Mouse (Mus musculus) monocyte, adult 2 months (primary cell): ENCODE data around the gene Ciapin1.

Experiments
- DNase-seq, 2 experiments: peaks; one replicate each; pipeline ENCODE4 v3.0.0; 2022; ENCODE audit warnings: low spot score in 2 of 2, low read depth in 1 of 2

Ciapin1 gene

GRCm38 (mm10) chr8:94837662-94838574, at the start of gene Ciapin1, which contains the start of gene Coq9:
TSS of gene Ciapin1 (minus strand) at chr8:94838358.
TSS of gene Coq9 (plus strand) at chr8:94838321.
- peak; percentile 81 to 90 for DNase-seq

DNA sequence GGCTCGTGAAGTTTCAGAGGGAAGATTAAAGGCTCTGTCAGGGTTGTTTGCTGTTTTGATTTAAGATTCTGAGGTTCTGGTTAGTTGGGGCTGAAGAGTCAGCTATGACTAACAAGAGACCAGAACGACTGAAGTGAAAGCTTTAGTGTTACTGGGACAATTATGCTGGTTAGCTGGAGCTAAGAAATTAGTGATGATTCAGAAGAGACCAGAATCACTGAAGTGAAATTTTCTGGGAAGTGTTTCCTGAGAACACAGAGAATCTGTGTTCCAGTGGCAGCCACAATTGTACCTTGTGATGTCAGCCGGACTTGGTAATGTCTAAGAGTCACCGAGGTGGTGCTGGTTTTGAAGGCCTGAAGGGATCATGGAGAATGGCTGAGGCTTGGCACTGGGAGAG, 42.6 kb upstream of the Ciapin1 start:
- no peak for DNase-seq

- DNase-seq = no peak
Observed at GRCm38 (mm10) chr8:94876820-94877219, 38.7 kb upstream of the Ciapin1 start.

DNA sequence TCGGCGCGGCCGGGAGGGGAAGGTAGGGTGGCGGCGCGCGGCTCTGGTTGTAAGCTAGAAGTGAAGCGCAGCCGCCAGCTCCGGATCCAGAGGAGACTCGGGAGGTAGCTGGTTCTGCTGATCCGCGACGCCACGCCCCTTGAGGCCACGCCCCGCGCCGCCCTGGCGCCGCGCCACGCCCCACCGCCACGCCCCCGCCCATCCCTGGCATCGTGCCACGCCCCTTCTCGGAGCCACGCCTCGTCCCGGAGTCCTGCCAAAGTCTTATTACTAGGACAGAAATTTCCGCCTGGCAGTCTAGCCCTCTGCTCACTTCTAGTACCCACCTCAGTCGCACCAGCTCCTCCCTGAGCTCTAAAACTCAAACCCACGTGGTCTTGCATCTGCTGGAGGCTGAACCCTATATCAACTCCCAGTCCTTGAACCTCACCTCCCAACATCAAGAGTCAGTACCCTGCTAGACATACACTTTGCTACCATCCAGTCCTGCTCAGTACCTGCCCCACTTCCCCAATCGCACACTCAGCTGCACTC, 38.1 kb upstream of the Ciapin1 start, which contains the start of gene Dok4:
TSS of gene Dok4 (minus strand) at position 134 of the 534 bp plus-strand sequence.
- DNase-seq = peak; percentile 22 to 37

GRCm38 (mm10) chr8:94875871-94876150, 37.7 kb upstream of the Ciapin1 start:
- DNase-seq = no peak

DNA sequence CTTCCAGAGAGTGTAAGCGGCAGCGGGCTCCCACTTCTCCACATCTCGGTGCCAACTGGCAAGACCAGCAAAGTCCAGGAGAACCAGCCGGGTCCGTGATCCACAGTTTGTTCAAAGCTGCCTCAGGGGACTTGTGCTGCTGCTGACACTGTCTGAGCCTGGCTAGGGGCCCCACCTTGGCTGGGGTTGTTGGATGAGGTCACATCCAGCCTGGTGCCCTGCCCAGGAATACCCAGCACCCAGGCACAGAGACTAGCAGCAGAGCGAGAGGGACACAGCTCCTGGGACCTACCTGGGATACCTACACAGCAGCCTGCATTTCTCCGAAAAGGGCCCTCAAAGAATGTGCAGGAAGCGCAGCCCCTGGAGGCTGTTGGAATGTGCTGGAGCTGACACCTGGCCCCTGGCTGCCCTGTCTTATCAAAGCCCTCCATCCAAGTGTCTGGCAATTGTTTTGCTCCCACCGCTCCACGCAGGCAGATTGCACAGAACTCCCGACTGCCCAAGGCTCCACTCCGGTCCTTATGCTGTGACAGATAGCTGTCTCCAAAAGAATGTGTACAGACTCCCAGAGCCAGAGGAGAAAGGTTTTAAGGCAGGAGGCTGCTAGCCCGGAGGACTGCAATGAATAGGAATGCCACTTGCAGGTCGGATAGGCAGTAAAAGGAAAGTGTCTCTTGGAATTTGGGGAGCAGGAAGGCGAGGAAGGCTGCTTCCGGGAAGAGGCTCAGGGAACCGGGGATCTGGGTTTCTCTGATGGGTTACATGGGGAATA, 37.1 kb upstream of the Ciapin1 start:
- no peak for DNase-seq

DNA sequence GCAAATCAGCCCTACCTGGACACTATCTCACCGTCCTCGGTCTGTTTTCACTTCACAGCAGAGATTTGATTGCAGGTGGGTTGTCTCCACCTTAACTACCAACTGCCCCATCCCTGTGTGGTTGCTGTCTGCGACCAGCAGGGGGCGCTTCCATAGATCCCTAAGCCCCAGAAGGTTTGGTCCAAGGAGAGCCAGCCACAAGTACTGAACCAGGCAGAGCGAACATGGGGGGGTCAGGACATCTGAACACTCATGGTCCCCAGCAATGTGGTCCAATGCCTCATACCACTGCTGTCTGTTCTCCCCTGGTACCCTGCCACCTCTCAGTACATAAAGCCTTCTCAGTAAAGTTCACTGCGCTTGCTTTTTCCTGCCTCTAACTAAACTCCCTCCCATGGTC, 36.2 kb upstream of the Ciapin1 start:
- DNase-seq = peak in 1 of 2 experiments; percentile 40

DNA sequence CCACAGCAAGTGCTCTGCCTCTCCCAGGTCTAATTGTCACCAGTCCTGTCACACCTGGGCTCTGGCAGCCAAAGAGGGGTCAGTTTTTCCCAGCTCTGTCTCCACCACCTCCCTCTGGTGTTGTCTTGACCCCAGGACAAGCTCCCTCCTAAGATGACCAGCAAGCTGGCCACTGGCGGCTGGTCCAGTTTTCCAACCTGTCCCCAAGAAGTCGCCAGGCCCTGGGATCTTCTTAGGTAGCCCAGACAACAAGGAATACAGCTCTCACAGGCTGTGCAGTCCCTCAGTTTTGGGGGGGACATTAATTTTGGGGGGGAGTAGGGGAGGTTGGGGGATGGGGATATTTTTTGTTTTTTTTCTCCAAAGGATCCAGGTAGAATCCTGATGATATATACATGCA, 34.4 kb upstream of the Ciapin1 start:
- DNase-seq = no peak

GRCm38 (mm10) chr8:94872156-94872555, 34.0 kb upstream of the Ciapin1 start:
- no peak for DNase-seq

DNA sequence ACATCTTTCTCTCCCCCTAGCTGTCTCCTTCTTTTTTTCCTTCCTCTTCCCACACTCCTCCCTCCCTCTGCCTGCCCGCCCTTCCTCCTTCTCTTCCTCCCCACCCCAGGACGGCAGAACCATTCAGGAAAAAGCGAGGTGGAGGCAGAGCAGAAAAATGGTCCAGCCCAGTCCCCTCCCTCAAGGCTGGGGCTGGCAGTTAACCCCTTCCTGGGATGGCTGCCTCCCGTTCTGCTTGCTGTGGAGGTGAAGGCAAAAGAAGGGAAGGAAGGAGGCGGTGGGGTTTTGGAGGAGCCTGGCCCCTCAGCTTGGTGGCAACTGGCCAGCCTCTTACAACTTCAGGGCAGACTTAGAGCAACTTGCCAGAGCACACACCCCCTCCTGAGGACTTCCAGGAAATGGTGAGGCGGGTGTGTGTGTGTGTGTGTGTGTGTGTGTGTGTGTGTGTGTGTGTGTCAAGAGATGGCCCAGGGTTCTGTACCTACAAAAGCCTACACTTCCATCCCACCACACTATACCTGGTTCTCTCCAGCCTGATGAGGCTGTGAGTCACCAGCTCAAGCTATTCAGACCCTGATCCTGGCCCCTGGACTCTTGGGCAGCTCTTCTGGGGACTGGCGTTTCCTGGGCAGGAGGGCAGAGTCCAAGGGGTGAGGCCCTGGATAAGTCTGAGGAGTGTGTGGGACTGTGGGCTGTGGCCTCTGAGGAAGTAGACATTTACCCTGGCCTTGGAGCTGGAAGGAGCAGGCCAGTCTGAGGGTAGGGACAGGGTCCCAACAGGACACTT, 33.1 kb upstream of the Ciapin1 start:
- no peak for DNase-seq

- no peak for DNase-seq
Observed at GRCm38 (mm10) chr8:94870474-94871107, 32.4 kb upstream of the Ciapin1 start.

DNA sequence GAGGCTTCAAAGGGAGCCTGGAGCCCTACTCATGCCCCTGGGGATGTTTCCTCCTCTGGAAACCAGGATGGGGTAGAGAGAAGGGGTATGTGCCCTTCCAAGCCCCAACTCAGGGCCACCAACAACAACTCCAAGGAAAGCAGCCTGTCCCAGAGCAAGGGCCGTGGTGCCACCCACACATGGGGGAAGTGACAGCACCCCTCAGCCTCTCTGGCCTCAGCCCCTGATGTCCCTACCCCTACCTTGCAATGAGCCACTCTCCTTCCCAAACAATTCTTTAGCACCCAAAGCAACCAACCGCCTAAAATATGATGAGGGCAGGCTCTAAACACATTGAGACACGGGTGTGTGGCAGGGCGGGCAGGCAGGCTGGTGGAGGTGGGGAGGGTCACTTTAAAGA, 31.8 kb upstream of the Ciapin1 start:
- DNase-seq = no peak

DNA sequence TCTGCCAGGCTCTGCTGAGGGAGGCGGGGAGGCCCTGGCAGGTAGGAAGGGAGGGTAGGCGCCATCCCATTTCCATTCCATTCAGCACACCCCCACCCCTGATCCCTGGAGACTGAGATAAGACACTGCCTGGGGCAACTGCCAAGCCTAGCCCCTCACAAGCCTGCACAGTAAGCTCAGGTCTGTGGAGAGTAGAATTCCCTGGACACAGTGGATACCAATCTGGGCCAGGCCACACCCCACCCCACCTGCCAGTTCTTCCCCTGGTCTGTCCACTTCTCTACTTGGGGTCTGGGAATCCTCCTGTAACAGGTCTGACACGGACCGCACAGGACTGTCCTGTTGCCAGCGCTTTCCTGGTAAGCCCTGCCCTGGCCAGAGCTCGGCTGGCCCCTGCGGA, 31.0 kb upstream of the Ciapin1 start:
- no peak for DNase-seq

DNA sequence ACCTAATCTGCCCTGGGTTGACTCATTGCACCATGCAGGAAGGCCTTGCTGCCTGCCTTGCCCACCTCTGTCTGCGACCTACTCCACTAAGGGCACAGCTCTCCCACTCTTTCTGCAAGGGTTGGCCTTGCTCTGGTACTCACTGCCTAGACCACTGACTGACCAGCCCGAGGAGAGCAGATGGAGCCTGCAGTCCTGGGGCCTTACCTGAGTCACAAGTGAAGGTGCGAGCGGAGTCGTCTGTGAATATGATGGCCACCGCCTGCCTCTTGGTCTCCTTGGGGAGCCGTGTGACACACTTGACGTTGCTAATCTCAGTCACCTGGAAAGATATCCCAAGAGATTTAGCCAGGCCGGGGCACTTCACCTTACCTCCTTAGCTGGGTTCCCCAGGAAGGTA, 28.8 kb upstream of the Ciapin1 start:
- DNase-seq = no peak

DNA sequence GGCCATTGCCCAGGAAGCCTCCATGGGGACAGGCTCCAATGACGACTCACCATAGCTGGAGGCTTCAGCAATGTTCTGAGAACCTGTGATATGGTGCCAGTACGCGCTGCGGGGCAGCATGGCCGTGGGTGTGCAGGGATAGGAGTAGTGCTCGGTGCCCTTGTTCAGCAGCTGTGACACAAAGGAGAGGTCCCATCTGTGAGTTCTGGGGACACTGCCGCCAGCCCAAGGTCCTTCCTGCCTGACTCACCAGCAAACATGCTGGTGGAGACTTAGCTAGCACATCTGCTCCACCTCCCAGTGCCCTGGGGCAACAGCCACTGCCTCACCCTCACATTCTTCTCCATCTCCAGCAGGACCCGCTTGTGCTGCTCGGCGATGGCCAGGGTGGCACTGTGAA, 27.1 kb upstream of the Ciapin1 start:
- DNase-seq = no peak

- DNase-seq = no peak
Observed at GRCm38 (mm10) chr8:94863897-94864673, 25.9 kb upstream of the Ciapin1 start.

- DNase-seq = no peak
Observed at GRCm38 (mm10) chr8:94862487-94863220, 24.5 kb upstream of the Ciapin1 start.

DNA sequence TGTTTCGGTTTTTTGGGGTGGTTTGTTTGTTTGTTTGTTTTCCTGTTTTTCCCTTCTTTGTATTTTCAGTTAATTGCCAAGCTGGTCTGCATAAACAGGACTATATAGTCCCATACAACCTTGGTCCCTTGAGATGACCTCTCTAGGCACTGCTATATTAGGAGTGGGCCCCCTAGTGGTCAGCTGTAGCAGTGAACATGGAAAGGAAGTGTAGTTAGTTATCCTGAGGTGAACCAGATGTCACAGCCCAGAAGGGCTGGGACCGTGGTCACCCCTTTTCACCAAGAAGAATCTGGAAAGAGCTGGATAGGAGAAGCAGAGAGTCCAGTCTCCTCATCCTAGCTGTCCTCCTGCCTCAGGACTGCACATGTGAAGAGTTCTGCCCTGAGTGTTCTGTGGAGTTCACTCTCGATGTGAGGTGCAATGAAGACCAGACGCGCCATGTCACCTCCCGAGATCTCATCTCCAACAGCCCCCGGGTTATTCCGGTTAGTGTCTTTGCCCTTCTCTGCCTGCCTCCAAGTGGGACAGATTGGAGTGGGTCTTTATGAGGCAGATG, 23.3 kb upstream of the Ciapin1 start:
- peak in 1 of 2 experiments; percentile 56 for DNase-seq
